Mouse (Mus musculus) kidney, postnatal 10 days (tissue): ENCODE results near the gene Mark1.

ENCODE experiments used
- DNase-seq: peaks from one replicate; pipeline ENCODE4 v3.0.0; 2021; ENCODE audit warnings: mixed read lengths

The Mark1 gene

GRCm38 (mm10) chr1:184999071-184999750 lies at the start of gene Mark1:
Gene Mark1, minus strand, starts transcription at chr1:184999570.
- peak; percentile 33 for DNase-seq

DNA sequence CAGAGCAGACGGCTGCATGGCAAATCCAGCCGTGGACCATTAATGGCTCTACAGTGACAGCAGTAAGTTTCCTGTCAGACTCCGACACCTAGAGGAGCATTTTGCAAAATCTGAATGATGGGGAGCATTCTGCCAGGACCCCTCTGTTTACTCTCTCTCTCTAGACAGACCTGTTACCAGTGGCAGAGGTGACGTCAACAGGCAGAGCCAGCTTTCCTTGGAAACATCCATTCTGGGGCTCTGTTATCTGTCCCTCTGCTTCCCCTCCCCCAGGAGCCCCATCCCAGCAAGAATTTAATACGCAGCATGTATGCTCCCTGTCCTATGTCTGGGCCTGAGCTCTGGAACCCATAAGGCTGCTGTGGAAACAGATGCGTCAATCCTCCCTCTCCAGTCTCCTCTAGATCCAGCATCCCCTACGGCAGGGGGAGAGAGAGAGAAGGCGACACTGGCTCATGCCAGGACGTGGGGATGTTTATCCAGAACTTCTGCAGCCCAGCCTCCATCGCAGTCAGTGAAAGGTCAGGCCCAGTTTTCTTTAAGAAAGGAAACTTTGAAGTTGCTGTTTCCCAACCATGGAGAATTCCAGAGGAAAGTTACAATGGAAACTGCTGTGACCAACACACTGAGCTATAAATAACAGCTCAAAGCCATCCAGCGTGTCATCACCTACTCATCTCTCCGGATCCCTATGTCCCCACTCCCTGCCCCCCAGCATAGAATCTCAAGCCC lies 48.3 kb upstream of the Mark1 start:
- DNase-seq: no peak

DNA sequence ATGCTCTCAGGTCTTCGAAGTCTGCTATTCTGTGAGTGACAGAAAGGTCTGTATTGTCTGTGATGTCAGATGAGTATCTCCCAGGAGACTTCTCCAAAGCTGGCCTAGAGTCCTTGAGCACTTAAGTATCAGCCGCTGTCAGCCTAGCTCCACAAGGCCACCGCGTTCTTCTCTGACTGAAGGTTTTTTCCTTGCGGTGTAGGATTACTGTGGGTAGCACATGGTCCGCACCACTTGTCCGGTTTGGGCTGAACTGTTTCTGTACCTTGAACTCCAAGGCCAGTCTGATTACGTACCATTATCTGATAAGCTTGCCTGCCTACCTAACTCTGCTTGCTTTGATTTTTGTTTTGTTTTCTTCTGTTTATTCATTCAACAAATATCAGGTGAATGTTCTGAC lies 47.1 kb upstream of the Mark1 start:
- no peak for DNase-seq

- DNase-seq: peak; percentile 1
These were observed 38.9 kb upstream of the Mark1 start for GRCm38 (mm10) chr1:185038183-185038686.

DNA sequence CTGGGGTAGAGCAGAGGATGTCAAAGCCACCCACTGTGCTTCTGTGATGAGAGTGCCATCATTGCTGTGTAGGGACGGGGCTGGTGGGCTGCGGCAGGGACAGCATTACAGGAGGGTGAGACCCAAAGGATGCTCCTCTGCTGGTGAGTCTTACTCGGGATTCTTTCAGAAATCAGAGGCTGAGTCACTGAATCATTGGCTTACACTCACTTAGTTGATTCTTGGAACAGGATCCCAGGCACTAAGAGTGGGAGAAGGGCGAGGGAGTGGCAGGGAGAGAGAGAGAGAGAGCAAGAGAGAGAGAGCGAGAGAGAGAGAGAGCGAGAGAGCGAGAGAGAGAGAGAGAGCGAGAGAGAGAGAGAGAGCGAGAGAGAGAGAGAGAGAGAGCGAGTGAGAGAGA lies 31.2 kb upstream of the Mark1 start:
- peak; percentile 1 for DNase-seq

DNA sequence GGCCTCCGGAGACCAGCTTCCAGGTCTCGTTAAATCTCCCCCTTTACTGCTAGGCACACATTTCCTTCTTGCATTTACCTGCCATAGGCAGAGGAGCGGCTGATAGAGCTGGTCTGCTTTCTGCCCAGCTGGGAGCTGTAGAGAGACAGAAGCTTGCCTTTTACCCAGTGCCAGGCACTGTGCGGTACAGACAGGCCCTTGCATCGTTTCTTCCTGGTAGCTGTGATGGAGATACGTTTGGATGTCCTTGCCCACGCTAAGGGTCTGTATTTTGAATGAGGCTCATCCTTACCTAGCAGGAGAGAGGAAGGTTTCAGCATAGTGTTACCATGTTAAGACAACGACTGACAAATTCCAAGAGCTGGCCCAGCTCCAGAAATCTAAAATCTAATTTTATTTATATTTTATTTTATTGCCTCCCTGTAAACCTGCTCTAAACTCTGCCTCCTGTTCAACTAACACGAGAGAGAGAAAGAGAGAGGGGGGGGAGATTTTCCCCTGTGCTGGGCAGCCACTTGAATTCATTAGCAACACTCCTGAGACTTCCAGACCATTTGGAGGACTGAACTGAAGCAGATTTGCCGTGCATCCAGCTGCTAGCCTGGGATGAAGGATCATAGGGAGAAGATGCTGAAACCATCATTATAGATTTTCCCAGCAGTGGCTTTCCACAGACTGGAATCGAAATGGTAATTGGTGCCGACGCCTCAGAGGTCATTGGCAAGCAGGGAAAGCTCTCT lies 21.2 kb upstream of the Mark1 start:
- DNase-seq: no peak

GRCm38 (mm10) chr1:185012566-185012965 lies 13.2 kb upstream of the Mark1 start:
- no peak for DNase-seq

DNA sequence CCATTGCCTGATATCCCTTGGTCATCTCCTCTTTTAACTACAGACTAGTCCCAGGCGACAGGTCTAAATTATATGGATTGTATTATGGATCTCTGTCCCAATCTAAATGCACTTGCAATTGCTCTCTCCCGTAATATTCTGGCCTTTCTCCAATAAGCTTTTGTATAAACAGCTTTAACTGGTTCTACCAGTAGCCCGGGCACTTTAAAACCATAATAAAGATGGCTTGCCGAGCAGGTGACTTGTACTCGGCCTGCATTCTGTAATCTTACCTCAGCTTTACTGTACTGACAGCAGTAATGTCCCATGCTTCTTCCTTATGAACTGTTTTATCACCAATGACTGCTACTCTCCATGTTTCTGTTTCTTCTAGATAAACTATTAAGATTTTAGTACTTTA lies 7.7 kb upstream of the Mark1 start:
- no peak for DNase-seq

DNA sequence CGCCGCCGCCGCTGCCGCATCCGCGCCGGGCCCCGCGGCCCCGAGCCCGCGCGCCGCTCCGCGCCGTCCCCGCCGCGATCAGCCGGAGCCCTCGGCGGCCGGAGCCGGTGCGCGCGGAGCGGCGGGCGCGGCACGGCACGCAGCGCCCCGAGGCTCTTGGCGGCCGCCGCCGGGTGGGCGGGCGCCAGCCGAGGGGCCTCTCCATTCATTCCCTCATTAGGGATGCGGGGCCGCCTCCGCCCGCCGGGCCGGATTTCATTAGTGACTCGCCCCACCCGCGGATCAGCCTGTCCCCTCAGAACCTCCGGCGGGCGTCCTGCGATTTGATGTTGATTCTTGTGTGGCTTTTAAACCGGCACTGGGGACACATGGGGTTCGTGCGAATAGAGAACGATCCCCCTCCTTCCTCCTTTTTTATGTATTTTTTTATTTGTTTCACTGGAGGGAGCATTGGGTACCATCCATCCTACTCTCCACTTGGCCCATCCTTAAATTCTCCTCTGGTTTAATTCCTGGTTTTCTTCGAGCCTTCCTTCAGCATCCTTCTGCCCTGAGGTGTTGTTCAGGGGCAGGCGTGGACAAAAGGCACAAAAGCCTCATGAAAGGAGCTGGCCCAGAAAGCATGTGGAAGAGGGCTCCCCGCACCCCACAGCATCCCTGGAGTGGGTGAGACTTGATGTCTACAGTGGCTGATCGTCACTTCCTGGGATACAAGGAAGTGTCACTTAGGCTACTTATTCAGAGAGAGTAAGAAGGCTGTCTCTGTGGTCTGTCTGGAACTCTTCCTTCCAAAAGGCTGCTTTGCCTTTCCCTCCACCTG lies 620 bp upstream of the Mark1 start:
- DNase-seq: peak; percentile 70

GRCm38 (mm10) chr1:184998631-184999030 lies 739 bp downstream of the Mark1 start:
- DNase-seq: no peak

- no peak for DNase-seq
These were observed 1.2 kb downstream of the Mark1 start for GRCm38 (mm10) chr1:184998161-184998560.

DNA sequence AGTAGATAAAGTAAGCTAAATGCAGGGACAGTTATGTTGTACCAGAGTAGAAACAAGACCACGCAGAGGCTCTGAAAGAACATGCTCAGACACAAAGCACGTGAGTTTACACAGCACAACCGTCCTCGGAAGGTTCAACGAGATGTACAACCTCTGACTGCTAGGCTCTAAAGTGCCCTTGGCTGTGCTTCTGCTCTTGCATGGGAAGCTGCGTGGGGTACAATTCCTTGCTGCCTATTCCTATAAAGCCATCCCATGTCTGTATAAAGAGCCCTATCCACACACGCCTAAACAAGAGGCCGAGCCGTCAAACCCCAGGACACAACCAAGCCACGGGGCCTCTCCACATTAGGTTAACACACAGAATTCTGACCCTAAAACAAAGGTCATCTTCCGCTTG lies 1.9 kb downstream of the Mark1 start:
- DNase-seq: no peak

DNA sequence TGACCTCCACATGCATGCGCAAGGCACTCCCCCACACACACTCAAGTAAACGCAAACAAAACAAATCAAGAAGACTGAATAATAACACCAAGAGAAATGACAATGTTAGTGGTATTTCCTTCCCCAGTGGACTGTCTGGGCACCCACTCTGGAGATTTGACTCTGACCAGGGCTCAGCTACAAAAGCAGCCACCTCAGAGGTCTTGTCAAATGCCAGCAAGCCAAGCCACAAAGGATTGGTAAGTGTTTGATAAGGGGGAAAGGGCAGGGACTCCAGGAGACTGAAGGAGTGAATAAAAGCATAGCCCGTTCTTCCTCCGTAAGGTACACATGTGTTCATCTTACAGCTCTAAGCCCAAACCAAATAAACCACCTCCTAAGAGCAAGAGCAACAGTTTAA lies 4.0 kb downstream of the Mark1 start:
- DNase-seq: no peak

GRCm38 (mm10) chr1:184991191-184991590 lies 8.2 kb downstream of the Mark1 start:
- no peak for DNase-seq

- no peak for DNase-seq
These were observed 12.6 kb downstream of the Mark1 start for GRCm38 (mm10) chr1:184986748-184987147.

DNA sequence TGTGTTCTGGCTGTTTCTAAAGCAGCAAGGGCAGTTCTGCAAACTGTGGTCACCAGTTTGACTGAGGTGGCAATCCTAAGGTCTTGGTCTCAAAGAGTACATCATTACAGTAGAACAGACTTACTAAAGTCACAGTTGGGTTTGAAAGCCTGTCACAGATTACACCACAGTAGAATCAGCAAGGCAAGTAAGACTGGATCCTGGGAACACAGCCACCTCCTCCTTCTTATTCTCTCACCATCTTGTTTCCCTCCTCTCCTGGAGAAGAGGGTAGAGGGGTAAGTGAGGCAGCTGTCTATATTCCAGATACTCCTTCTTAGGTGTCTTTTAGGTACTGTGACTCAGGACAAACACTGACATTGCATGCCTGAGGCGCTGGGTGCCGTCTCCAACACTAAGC lies 14.6 kb downstream of the Mark1 start:
- no peak for DNase-seq

DNA sequence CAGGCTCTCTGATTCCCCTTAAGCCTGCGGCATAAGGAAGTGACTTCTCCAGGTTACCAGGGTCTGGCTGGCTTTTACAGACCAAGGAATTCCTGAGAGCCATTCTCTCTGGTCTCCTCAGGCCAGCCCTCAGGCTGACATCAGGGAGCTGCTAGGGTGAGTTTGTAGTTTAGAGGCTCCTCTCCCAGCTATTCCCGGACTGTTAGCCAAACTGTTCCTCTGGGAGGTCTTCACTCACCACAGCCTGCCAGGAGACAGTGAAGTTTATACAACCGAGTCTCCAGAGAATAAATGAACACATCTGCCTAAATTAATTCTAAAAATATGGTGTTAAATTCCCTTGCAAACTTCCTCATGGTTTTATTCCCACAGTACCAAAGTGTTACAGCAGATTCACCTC lies 15.6 kb downstream of the Mark1 start:
- DNase-seq: no peak

DNA sequence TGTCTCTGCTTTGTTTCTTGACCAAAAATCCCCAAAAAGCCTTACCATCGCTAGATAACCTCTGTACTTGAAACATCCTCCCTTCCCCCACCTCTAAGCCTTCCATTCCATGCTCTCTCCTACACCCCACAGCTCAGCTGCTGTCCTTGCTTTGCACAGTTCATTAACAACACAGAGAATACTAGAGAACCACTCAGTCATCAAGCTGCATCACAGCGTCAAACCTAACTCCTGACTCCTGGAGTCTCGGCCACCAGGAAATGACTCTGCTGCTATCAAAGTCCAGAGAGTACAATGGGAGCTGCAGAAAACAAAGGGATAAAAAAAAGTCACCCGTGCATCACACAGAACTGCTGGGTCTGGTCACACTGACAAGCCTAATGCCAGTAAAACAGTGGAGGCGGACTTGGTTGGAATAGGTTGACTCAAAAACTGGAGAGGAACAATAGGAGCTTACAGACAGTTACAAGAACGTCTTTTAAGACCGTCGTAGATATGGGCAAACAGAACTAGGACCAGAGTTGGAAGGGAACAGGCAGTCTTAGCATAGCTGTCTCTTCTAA lies 27.1 kb downstream of the Mark1 start:
- DNase-seq: no peak

GRCm38 (mm10) chr1:184969374-184969773 lies 30.0 kb downstream of the Mark1 start:
- DNase-seq: no peak

DNA sequence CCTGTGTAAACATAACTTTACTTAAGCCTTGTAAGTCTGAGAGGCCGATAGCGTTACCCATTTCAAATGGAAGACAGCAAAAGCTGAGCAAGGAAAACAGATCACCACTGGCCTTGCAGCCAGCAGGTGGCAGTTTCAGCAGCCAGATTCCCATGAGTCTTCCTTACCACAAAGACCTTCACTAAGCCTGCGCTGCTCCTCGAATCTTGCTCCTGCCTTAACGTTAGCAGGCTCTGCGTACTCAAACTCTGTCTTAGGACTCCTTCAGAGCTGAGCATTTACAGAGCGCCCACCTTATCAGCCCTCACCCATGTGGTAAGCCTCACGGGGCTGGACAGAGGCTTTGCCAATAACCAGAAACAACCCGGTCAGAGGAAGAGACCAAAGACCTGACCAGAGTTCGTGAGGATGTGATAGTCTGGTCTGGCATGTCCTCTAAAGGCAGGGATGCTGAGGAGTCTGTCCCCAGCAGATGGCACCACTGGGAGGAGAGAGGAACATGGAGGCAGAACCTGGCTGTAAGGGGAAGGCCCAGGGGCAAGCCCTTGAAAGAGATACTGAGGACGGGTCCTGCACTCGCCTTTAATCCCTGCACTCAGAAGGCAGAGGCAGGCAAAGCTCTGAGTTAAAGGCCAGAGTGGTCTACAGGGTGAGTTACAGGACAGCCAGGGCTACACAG lies 33.5 kb downstream of the Mark1 start:
- peak; percentile 78 for DNase-seq

GRCm38 (mm10) chr1:184963121-184963693 lies 36.2 kb downstream of the Mark1 start:
- no peak for DNase-seq
